Mouse (Mus musculus) ovary, postnatal 36 days (tissue): Measurements from ENCODE around the gene Bbs9.
A peak's percentile ranks its signal among the peaks of the same experiment; 100 is the strongest.

Experiments
- DNase-seq: peaks from one replicate; pipeline ENCODE4 v3.0.0; 2022; ENCODE audit warnings: low spot score, mixed read lengths

Bbs9 gene

GRCm38 (mm10) chr9:22532810-22533447, 57.4 kb downstream of the Bbs9 start:
- DNase-seq, result no peak

DNA sequence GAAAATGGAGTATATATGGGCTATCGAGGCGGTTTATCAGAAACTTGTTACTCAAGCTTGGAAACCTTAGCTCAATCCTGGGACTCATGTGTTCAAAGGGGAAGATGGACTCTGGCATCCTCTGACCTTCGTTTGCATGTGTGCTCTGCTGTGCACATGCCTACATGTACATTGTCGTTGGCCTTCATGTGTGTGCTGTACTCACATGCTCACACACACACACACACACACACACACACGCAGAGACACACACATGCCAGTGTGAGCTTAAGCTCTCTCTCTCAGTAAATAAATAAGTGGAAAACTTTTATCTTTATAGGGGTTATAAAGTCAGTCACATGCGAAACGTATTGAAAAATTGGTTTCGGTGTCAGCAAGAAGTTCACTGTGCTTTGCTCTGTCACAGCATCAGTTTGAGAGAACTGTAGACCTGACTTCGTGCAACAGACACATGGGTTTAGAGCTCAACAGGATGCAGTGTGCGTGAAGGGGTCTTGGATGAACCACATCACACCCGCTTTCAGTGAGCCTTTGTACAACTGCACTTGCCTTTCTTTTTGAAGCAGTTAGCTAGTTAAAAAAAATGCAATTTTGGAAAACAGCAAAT, 62.4 kb downstream of the Bbs9 start:
- DNase-seq, result no peak

- DNase-seq, result no peak
Measured at GRCm38 (mm10) chr9:22539546-22539945, 64.0 kb downstream of the Bbs9 start.

- no peak for DNase-seq
Measured at GRCm38 (mm10) chr9:22541130-22541529, 65.6 kb downstream of the Bbs9 start.

- no peak for DNase-seq
Measured at GRCm38 (mm10) chr9:22543467-22543866, 68.0 kb downstream of the Bbs9 start.

- DNase-seq, result no peak
Measured at GRCm38 (mm10) chr9:22544349-22545341, 69.1 kb downstream of the Bbs9 start.

DNA sequence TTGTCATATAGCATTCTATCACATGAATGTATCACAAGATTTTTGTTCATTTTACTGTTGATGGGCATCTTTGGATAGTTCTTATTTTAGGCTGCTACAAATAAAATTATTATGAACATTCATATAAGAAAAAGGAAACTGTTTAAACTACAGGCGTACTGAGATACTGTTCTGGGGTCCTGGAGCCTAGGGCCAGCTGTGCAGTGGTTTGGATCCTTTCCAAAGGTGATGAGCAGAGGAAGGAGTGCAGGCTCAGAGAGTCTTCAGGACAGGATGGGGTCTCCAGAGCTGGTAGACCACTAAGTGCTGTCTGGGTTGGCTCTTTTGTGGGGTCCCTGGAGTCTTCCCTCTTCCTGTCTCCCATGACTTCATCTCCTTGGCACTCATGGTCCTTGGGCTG, 75.8 kb downstream of the Bbs9 start:
- no peak for DNase-seq

- DNase-seq, result no peak
Measured at GRCm38 (mm10) chr9:22556076-22556475, 80.6 kb downstream of the Bbs9 start.

GRCm38 (mm10) chr9:22557467-22557866, 82.0 kb downstream of the Bbs9 start:
- peak; percentile 64 for DNase-seq

DNA sequence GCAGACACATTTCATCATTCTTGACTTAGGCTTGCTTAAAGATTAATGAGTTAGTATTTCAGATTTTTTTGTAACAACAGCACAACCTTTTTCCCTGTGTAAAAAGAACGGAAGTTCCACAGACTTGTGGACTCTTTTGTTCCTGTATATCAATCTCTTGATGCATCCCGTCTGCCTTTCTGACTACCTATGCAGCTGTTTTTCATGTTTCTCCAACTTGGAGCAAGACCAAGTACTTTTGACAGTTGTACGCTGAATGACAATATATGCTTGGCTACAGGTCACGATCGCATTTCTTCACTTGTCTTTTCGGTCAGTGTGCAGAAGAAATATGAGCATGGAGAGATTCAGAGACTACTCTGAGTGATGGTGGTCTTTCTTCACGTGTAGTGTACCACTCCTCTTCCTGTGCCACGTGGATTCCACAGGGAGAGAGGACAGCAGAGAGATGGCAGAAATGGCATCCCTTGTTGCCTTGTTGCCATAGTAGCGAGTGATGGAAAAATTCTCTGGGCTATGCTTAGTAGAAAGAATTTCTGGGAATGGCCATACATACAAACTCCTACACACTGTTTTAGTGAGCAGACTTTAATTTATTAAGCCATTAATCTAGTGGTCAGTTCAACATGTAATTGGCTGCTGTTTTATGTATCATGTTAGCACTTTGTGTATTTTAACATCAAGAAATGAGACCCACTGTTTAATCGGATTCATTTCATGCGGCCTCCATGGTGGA, 88.3 kb downstream of the Bbs9 start:
- DNase-seq, result no peak

DNA sequence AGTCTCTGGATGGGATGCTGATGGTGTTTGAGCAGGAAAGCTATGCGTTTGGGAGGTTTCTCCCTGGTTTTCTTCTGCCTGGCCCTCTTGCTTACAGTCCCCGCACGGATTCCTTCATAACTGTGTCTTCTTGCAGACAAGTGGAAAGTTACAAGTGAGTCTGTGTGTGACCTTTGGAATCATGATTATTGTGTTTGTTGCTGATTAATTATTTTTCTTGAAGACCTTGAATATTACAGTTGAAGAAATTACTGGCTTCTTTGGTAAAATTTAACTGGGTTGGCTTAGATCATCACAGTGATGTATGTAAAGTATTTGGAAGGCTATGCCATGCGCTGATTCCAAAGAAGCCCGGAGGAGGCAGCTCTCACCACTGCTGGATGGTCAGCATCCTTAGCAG, 92.2 kb downstream of the Bbs9 start:
- DNase-seq, result no peak

DNA sequence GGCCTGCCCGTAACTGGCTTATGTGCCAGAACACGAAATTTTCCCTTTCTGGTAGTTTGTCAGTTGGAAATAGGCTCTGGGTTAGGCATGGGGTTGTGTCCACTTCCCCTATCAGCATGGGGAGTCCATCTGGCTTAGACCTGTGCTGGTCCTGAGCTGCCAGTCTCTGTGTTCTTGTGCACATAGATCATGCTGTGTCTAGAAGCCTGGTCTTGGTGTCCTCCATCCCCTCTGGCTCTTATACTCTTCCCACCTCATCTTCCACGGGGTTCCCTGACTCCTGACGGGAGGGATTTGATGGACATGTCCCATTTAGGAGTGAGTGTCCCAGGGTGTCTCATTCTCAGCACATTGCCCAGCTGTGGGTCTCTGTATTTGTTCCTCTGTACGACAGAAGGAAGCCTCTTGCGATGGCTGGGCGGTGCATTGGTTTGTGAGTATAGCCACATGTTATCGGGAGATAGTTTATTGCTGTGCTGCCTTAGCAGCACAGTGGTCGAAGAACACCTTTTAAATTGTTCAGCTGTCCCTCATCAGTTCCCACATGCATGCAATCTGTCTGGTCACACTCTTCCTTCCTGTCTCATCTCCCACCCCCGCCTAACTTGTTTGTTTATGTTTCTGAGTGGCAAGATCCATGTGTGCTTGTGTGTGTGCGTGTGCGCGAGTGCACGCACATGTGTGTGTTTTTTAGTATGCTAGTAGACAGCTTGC, 101.1 kb downstream of the Bbs9 start:
- no peak for DNase-seq

GRCm38 (mm10) chr9:22578266-22578665, 102.8 kb downstream of the Bbs9 start:
- no peak for DNase-seq

- DNase-seq, result no peak
Measured at GRCm38 (mm10) chr9:22584221-22584620, 108.7 kb downstream of the Bbs9 start.

- no peak for DNase-seq
Measured at GRCm38 (mm10) chr9:22593032-22593431, 117.5 kb downstream of the Bbs9 start.

DNA sequence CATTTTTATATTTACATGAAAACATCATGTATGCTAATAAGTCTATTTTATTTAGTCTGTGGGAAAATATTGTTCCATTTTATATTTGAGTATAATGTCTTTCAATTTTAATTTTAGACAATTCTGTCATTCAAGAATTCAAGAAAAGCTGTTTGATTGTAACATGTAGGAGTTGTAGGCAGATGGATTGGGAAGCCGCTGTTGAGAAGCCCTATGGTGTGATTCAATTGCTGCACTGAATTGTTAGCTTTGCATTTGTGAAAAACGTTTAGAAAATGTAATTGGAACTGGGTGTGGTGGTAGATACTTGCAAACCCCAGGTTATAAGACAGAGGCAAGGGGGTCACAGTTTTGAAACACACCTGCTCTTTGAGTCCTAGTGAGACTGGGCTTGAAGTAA, 121.1 kb downstream of the Bbs9 start:
- DNase-seq, result no peak

DNA sequence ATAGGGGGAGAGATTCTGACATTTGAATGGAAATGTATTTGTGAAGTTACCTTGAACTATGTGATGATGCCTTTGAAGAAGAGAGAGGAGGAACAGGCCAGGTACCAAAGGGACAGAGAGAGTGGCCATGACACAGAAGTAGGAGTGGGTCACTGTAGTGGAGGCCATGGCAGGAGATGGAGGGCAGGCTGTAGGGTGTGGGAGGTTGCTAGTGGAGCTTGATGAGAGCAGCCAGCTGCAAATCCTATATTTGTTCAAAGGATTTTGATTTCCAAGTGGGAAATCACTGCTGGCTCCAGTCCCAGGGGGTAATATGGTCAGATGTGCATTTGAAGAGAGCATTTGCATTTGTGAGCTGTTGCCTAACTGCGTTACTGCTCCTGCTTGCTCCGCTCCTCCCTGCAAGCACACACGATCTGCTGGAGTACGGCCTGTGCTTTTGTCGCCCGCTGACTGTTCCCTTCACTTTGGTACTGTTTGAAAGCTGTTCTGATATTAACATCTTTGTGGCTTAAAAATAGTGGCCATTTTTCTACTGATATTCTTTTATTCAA, 137.8 kb downstream of the Bbs9 start:
- no peak for DNase-seq

GRCm38 (mm10) chr9:22619245-22619644, 143.7 kb downstream of the Bbs9 start:
- DNase-seq, result no peak

- DNase-seq, result no peak
Measured at GRCm38 (mm10) chr9:22624966-22625365, 149.5 kb downstream of the Bbs9 start.

- DNase-seq, result no peak
Measured at GRCm38 (mm10) chr9:22626014-22626413, 150.5 kb downstream of the Bbs9 start.

GRCm38 (mm10) chr9:22627912-22628311, 152.4 kb downstream of the Bbs9 start:
- no peak for DNase-seq
